Mouse (Mus musculus) lung, postnatal 0 days (tissue): Measurements from ENCODE around the gene Gm49345. TPM values are rescaled to one million over a fixed set of nuclear protein-coding genes. Genes with fewer than 3 reads are reported as not detected.

Source experiments
- ATAC-seq: fragments of 200-750 bp; cut with Nextera tagmentation; 2 replicates; pipeline ENCODE4 v1.8.0; 2017; ENCODE audit warnings: moderate library complexity
- DNase-seq: peaks from one replicate; pipeline ENCODE4 v3.0.0-alpha.2; 2016; ENCODE audit warnings: low spot score
- H3K27ac ChIP-seq: fragments of 300-500 bp; sonication (generic); 2 replicates; pipeline ENCODE4 v1.5.1; 2014; ENCODE audit warnings: antibody characterized with exemption, mild to moderate bottlenecking, low read length, mixed read lengths
- H3K27me3 ChIP-seq: fragments of 300-500 bp; sonication (generic); replicated peaks from 2 replicates; pipeline ENCODE4 v1.6.1; 2014; ENCODE audit warnings: low read length, mixed read lengths; ENCODE audit not compliant: insufficient read depth
- H3K36me3 ChIP-seq: fragments of 300-500 bp; sonication (generic); 2 replicates; pipeline ENCODE4 v1.6.1; 2014; ENCODE audit warnings: low read length, mixed read lengths; ENCODE audit not compliant: insufficient read depth
- H3K4me1 ChIP-seq: fragments of 300-500 bp; sonication (generic); 2 replicates; pipeline ENCODE4 v1.6.1; 2014; ENCODE audit warnings: antibody characterized with exemption, low read depth, low read length, mixed read lengths; ENCODE audit not compliant: insufficient read depth
- H3K4me2 ChIP-seq: fragments of 300-500 bp; sonication (generic); replicated peaks from 2 replicates; pipeline ENCODE4 v1.6.1; 2014; ENCODE audit warnings: low read depth, mild to moderate bottlenecking, low read length, moderate library complexity, mixed read lengths
- H3K4me3 ChIP-seq: fragments of 300-500 bp; sonication (generic); 2 replicates; pipeline ENCODE4 v1.5.1; 2014; ENCODE audit warnings: low read depth, low read length
- H3K9ac ChIP-seq: fragments of 300-500 bp; sonication (generic); replicated peaks from 2 replicates; pipeline ENCODE4 v1.6.1; 2014; ENCODE audit warnings: low read depth, mild to moderate bottlenecking
- H3K9me3 ChIP-seq: fragments of 300-500 bp; sonication (generic); 2 replicates; pipeline ENCODE4 v1.6.1; 2016; ENCODE audit warnings: low read length, mixed read lengths
- CTCF ChIP-seq: IDR thresholded peaks from 2 replicates; pipeline ENCODE4 v1.5.1; 2016; ENCODE audit warnings: antibody characterized with exemption, mild to moderate bottlenecking
- EP300 ChIP-seq: IDR thresholded peaks from 2 replicates; pipeline ENCODE4 v1.6.1; 2016; ENCODE audit warnings: antibody characterized with exemption, mild to moderate bottlenecking, control low read depth
- WGBS: fragments of 180-500 bp; shearing (Covaris S2); extraction: QIAGEN DNeasy Blood & Tissue Kit; methylation state at CpG from one replicate; pipeline ENCODE4 v1.1.7; 2014; 5-methylcytosine and 5-hydroxymethylcytosine counted together
- polyA plus RNA-seq: library from polyadenylated mRNA; unstranded; fragments of >200 nt; fragmentation: Nextera tagmentation; extraction: Ambion mirVana; gene quantifications from 2 replicates; pipeline ENCODE4 v1.2.1, GENCODE M21; 2015

Gene Gm49345
- polyA plus RNA-seq, 1 experiment from 2014 or later = not detected

DNA sequence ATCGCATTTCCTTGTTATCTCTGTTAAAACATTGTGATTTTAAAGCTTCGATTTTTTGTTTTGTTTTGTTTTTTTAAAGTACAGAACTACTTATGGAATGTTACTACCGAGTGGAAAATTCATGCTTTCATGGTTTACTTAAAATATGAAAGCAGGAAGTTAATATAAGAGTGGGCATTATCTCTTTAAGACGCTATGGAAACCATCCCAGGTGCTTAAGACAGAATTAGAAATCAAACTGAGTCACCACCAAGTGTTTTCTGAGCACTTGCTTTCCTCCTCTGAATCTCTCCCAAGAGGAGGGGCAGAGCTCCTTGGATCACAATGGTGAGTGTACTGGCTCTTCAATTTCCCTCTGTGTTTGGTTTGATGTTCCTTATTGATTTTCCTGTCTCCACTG lies 27.5 kb downstream of the Gm49345 start:
- no peak overlapping the region; the same call in 1 of the 2 replicates for H3K4me2 ChIP-seq
- no peaks in the 10 kb centered on the region; the same call in 1 of the 2 replicates for H3K9me3 ChIP-seq
- no peaks in the 10 kb centered on the region for H3K36me3 ChIP-seq
- 76% methylated on average over 4 of the region's 4 CpGs for WGBS
- TF ChIP-seq CTCF = no peak
- no peak for TF ChIP-seq EP300
- DNase-seq = peak; percentile 4
- H3K27me3 ChIP-seq = no peaks in the 10 kb centered on the region
- H3K4me3 ChIP-seq = 0 out of 2 replicates have a peak overlapping the region, but pooled peaks have one; percentile 80
- H3K4me1 ChIP-seq = no peaks in the 10 kb centered on the region; the same call in 1 of the 2 replicates
- H3K27ac ChIP-seq = no peak overlapping the region
- H3K9ac ChIP-seq = no peak overlapping the region
- no peak for ATAC-seq

DNA sequence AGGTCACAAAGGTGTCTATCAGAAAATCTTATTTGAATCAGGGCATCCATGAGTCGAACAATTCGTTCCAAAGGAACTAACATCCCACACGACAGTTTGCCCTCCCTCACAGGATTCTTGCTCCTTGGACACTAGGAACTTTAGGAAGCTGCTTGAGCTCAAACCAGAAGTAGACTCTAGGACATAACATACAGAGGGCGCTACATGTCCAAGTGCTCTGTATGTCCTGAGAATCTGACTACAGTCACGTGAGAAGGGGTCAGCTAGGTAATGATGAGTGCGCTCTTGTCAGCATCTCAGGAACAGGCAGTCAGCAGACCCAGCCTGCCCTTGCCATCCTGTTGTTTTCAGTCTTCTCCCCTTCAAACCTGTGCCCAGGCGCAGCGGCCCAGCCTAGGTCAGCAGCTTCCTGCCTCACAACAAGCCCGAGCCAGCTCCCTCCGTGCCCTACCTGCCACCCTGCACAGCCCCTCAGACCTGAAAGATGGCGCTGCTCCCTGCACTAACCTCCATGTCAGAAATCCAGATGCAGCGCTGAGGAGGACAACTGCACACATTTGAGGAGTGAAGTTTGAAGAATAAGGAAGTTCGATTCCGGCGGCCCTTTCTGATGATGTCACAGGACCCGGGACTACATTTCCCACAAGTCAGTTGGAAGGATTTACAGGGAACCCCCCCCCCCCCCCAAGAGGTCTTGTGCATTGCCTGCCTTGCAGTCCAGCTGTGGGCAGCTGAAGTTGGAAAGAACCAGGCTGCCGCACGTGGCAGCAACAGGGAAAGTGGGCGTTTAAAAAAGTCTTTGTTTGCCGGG lies 28.3 kb downstream of the Gm49345 start, which contains the start of gene Zfp729b:
Gene Zfp729b, minus strand, starts transcription at position 642 of the 811 bp plus-strand sequence.
- Histone ChIP-seq H3K36me3 (no peaks in the 10 kb centered on the region), H3K9ac (peak within 1 kb of the TSS; percentile 81), H3K27ac (peak within 1 kb of the TSS; percentile 73), H3K4me1 (no peaks in the 10 kb centered on the region; the same call in 1 of the 2 replicates), H3K9me3 (no peaks in the 10 kb centered on the region; the same call in 1 of the 2 replicates), H3K27me3 (no peaks in the 10 kb centered on the region), H3K4me2 (peak within 1 kb of the TSS; percentile 56), H3K4me3 (peak within 1 kb of the TSS; percentile 80)
- DNase-seq (peak; percentile 93), ATAC-seq (peak; percentile 99)
- 1% methylated on average over 20 of the region's 20 CpGs for WGBS
- TF ChIP-seq EP300 (no peak), CTCF (peak; percentile 75)

DNA sequence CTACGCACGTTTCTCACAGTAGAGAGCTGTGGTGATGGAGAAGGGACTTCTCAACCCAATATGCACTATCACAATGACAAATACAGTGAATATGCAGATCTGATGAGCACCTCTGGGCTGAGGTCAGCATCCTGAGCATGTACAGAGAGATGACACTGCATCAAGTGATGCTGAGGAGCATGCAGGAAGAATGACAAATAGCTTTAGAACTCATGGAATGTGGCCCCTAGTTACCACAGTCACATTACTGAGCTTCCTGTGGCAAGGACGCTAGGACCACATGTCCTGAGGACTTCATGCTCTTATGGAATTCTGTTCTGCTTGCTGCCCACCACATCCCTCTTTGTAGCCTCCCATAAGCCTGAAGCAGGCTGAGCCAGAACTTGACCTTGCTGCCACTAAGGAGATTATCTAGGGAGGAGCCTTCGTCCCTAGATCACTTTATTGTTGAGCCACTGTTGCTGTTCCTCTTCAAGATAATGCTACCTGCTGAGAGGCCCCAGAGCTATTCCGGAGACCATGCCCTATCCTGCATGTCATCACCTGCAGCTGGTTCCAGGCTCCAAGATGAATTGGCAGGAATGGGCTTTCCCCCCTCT lies 64.9 kb downstream of the Gm49345 start:
- ATAC-seq (no peak), DNase-seq (no peak)
- H3K9me3 ChIP-seq = no peaks in the 10 kb centered on the region
- no peak overlapping the region for H3K4me2 ChIP-seq
- no peak overlapping the region for H3K27ac ChIP-seq
- no peak overlapping the region for H3K9ac ChIP-seq
- no peaks in the 10 kb centered on the region for H3K27me3 ChIP-seq
- WGBS = 74% methylated on average over 5 of the region's 5 CpGs
- H3K4me3 ChIP-seq = no peak overlapping the region
- H3K4me1 ChIP-seq = no peaks in the 10 kb centered on the region
- H3K36me3 ChIP-seq = no peaks in the 10 kb centered on the region
- TF ChIP-seq EP300 = no peak
- TF ChIP-seq CTCF = no peak

DNA sequence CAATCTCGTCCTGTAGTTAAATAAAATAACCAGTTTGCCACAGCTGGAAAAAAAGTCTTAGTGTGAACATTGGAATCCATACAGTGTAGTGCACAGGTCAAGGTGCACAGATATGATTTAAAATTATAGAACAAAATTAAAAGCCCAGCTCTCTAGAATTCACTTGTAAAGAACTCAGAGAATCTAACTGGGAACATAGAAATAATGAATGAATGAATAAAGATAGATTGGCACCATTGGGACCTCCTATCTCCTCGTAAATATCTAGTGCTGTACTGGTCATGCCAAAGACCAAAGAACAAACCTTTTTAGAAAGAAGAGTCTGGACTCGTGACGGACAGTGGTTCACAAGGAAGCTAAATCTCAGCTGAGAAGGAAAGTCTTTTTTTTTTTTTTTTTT lies 83.8 kb downstream of the Gm49345 start, which contains the start of gene Zfp748:
Gene Zfp748, minus strand, starts transcription at position 101 of the 400 bp plus-strand sequence.
- DNase-seq (no peak), ATAC-seq (no peak)
- whole genome bisulfite sequencing = 75% methylated on average over 4 of the region's 4 CpGs
- TF ChIP-seq EP300 = no peak
- no peak for TF ChIP-seq CTCF
- H3K9me3 ChIP-seq = no peaks in the 10 kb centered on the region
- H3K9ac ChIP-seq = peak within 1 kb of the TSS; percentile 79
- no peaks in the 10 kb centered on the region for H3K36me3 ChIP-seq
- peak within 1 kb of the TSS; percentile 68 for H3K4me2 ChIP-seq
- H3K27me3 ChIP-seq = no peaks in the 10 kb centered on the region
- peak within 1 kb of the TSS; percentile 90 for H3K27ac ChIP-seq
- H3K4me1 ChIP-seq = peaks cover 8% of the 10 kb centered on the region
- H3K4me3 ChIP-seq = peak within 1 kb of the TSS; percentile 87

DNA sequence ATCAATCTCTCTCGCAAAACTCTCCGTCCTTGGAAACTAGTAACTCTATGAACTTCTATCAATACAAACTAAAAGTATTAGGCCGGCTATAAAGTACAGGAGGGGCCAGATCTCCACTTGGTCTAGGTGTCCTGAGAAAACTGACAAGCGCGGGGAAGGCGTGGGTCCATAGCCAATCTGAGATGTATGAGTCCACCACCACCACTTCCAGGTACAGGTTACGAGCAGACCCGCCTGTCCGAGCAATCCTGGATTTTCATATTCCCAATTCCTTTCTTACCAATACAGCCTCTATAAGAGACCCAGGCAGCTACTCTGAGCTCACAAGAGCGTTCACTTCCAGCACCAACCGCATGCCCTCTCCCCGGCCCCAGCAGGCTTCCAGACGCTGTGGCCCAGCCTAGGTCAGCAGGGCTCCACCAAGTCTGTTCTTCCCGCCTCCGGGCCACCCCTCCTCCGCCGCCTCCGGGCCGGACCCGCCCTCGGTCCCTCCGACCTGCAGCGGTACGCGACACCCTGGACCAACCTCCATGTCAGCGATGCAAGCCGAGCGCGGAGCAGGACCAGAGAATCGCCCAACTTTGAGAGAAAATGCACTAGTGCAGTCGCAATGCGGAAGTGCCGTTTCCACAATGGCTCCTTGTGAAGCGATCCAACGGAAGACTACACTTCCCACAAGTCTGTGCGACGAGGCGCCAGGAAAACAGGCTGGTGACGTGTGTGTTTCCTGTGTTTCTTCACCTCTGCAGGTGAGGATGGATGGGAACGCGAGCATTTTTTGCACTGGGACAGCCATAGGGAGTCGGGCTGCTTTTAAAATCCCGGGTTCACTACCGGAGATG lies 84.8 kb downstream of the Gm49345 start:
- peaks cover 8% of the 10 kb centered on the region for H3K4me1 ChIP-seq
- peak overlapping the region; percentile 87 for H3K4me3 ChIP-seq
- H3K27me3 ChIP-seq = no peaks in the 10 kb centered on the region
- H3K9me3 ChIP-seq = no peaks in the 10 kb centered on the region
- peak; percentile 96 for DNase-seq
- WGBS = under 1% methylated on average over 44 of the region's 44 CpGs
- H3K4me2 ChIP-seq = peak overlapping the region; percentile 68
- H3K27ac ChIP-seq = peak overlapping the region; percentile 90
- ATAC-seq = peak; percentile 99
- TF ChIP-seq CTCF = no peak
- TF ChIP-seq EP300 = no peak
- H3K9ac ChIP-seq = peak overlapping the region; percentile 79
- no peaks in the 10 kb centered on the region for H3K36me3 ChIP-seq

DNA sequence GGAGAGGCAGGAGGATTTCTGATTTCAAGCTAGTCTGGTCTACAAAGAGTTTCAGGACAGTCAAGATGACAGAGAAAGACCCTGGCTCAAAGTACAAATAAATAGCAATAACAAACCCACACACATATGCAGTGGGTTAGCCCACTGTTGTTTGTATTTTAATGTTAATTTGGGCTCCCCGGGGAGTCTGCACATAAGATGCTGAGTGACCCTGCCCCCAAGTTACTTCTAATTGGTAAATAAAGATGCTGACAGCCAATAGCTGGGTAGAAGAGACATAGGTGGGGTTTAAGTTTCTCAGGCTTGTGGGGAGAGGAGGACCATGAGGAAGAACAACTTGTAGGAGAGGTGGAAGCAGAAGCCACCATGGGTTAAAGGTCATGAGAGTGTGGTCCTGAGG lies 91.6 kb downstream of the Gm49345 start:
- H3K4me2 ChIP-seq = no peak overlapping the region
- no peaks in the 10 kb centered on the region for H3K4me1 ChIP-seq
- no peak for ATAC-seq
- no peak for DNase-seq
- H3K27me3 ChIP-seq = no peaks in the 10 kb centered on the region
- no peak overlapping the region for H3K9ac ChIP-seq
- H3K36me3 ChIP-seq = peaks cover 18% of the 10 kb centered on the region
- 84% methylated on average over 1 of the region's 1 CpGs for WGBS
- no peak for TF ChIP-seq CTCF
- no peak for TF ChIP-seq EP300
- H3K9me3 ChIP-seq = no peaks in the 10 kb centered on the region
- no peak overlapping the region for H3K27ac ChIP-seq
- H3K4me3 ChIP-seq = no peak overlapping the region

Other genes with a start within 250 kb of the Gm49345 start
- gene Zfp429, start 237.9 kb downstream of the Gm49345 start, polyA plus RNA-seq = 5.3 and 6.7 TPM in 2 replicates
- 0.35 and 0.55 TPM in 2 replicates for gene Zfp459, start 216.4 kb downstream of the Gm49345 start, polyA plus RNA-seq
- gene Zfp874a, start 186.1 kb downstream of the Gm49345 start, polyA plus RNA-seq = 7.9 and 8.8 TPM in 2 replicates
- gene Zfp874b, start 153.5 kb downstream of the Gm49345 start, polyA plus RNA-seq = 3.4 and 4.4 TPM in 2 replicates
- gene Zfp58, start 137.2 kb downstream of the Gm49345 start, polyA plus RNA-seq = 6.5 and 6.8 TPM in 2 replicates
- 0.12 and 0.39 TPM in 2 replicates for gene Gm26965, start 111.6 kb downstream of the Gm49345 start, polyA plus RNA-seq
- gene Zfp87, start 111.6 kb downstream of the Gm49345 start, polyA plus RNA-seq = 33.8 and 40.5 TPM in 2 replicates
- gene Zfp748, start 83.9 kb downstream of the Gm49345 start, polyA plus RNA-seq = 5.5 and 6.7 TPM in 2 replicates
- 2.9 and 3.4 TPM in 2 replicates for gene Zfp729b, start 28.1 kb downstream of the Gm49345 start, polyA plus RNA-seq
- 1.9 and 2.4 TPM in 2 replicates for gene Zfp729a, start within 50 bp of the Gm49345 start, polyA plus RNA-seq
- gene Zfp738, start 49.3 kb upstream of the Gm49345 start, polyA plus RNA-seq = 5.8 and 8.1 TPM in 2 replicates
- gene Zfp65, start 91.4 kb upstream of the Gm49345 start, polyA plus RNA-seq = 2.3 and 2.7 TPM in 2 replicates
- gene Zfp85, start 117.5 kb upstream of the Gm49345 start, polyA plus RNA-seq = 4.2 and 4.8 TPM in 2 replicates
- 0.75 and 0.93 TPM in 2 replicates for gene Zfp493, start 141.9 kb upstream of the Gm49345 start, polyA plus RNA-seq
- gene Zfp273, start 176.0 kb upstream of the Gm49345 start, polyA plus RNA-seq = 4.1 and 4.9 TPM in 2 replicates
- gene Gm10037, start 193.3 kb upstream of the Gm49345 start, polyA plus RNA-seq = 2.7 and 3.7 TPM in 2 replicates
- gene BC048507, start 225.6 kb upstream of the Gm49345 start, polyA plus RNA-seq = not detected in 2 replicates